Mouse (Mus musculus): ENCODE results near the gene Trpm7. TPM values are rescaled to one million over a fixed set of nuclear protein-coding genes. Genes with fewer than 3 reads are reported as not detected.
A peak's percentile ranks its signal among the peaks of the same experiment; 100 is the strongest.

Gene Trpm7
- total and polyA plus RNA-seq, 3 experiments, result 7.5 to 26.7 (median 24.4) TPM

DNA sequence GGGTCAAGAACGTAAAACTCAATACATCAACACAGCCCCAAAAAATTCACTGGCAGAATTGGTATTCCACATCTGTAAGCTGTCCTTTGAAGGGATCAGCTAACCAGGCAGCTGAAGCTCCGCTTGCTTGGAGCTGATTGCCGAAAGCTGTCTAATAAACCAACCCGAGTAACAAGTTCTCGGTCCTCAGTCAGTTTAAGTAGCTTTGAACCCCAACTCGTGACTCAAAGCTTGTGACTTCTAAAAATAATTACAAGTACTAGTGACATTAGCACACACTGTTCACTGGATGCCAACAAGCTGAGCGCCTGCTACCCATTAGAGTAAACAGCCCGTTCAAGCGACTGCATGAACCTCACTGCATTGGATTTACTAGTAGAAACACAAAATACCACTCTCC lies 21.5 kb upstream of the Trpm7 start:
- peak overlapping the region; percentile 93 for H3K27ac ChIP-seq
- H3K9ac ChIP-seq (ENCODE audit: low read depth, low read length), result peak overlapping the region; percentile 64
- H3K27me3 ChIP-seq (ENCODE audit: control insufficient read depth, insufficient read depth, low read length), result no peaks in the 10 kb centered on the region
- intact Hi-C loops (cut with DNase I), result no loop called here
- H3K79me2 ChIP-seq (replicated peaks; ENCODE audit: control insufficient read depth, insufficient read depth, low read length), result no peaks in the 10 kb centered on the region; the same call in 1 of the 2 replicates
- WGBS, result 69% methylated on average over 9 of the region's 9 CpGs
- DNase-seq, result peak in 1 of 2 experiments; percentile 41
- peak overlapping the region; percentile 37 for H3K4me3 ChIP-seq
- no peak for TF ChIP-seq CTCF (IDR thresholded peaks at IDR 0.05)
- peak; percentile 88 for TF ChIP-seq POLR2A (IDR thresholded peaks at IDR 0.05; ENCODE audit: insufficient read depth, low read depth, low read length)
- peak; percentile 70 for TF ChIP-seq EP300 (IDR thresholded peaks at IDR 0.05; ENCODE audit: insufficient read depth, low read depth, low read length)
- H3K4me1 ChIP-seq (ENCODE audit: control insufficient read depth, insufficient read depth, low read length), result no peaks in the 10 kb centered on the region
- peaks cover 2% of the 10 kb centered on the region for H3K36me3 ChIP-seq (ENCODE audit: control insufficient read depth, insufficient read depth, low read length)

DNA sequence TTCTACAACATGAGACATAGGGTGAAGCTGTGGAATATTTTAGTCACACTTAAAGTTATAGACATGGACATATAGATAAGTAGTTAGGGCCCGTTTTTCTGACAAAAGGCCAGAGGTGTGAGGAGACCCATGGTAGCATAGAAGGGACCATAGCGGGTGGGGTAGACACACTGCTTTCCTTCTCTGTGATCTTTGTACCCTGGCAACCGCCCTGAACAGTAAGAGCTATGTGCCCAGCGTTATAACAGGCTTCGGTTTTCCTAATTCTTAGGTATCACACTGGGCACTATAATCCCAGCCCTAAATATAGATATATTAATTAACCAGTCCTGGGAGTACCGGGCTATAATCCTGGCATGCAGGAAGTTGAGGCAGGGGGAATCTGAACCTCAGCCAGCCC lies 20.9 kb upstream of the Trpm7 start:
- Histone ChIP-seq H3K79me2 (replicated peaks; ENCODE audit: control insufficient read depth, insufficient read depth, low read length) (no peaks in the 10 kb centered on the region; the same call in 1 of the 2 replicates), H3K4me1 (ENCODE audit: control insufficient read depth, insufficient read depth, low read length) (no peaks in the 10 kb centered on the region; the same call in 1 of the 2 replicates), H3K9ac (ENCODE audit: low read depth, low read length) (peak overlapping the region; percentile 64), H3K36me3 (ENCODE audit: control insufficient read depth, insufficient read depth, low read length) (peaks cover 6% of the 10 kb centered on the region), H3K27me3 (ENCODE audit: control insufficient read depth, insufficient read depth, low read length) (no peaks in the 10 kb centered on the region), H3K4me3 (peak overlapping the region; percentile 37), H3K27ac (peak overlapping the region; percentile 93)
- 64% methylated on average over 6 of the region's 6 CpGs for WGBS
- no peak for DNase-seq
- TF ChIP-seq POLR2A (IDR thresholded peaks at IDR 0.05; ENCODE audit: insufficient read depth, low read depth, low read length), result no peak
- TF ChIP-seq CTCF (IDR thresholded peaks at IDR 0.05), result no peak
- TF ChIP-seq EP300 (IDR thresholded peaks at IDR 0.05; ENCODE audit: insufficient read depth, low read depth, low read length), result no peak
- intact Hi-C loops (cut with DNase I), result no loop called here

DNA sequence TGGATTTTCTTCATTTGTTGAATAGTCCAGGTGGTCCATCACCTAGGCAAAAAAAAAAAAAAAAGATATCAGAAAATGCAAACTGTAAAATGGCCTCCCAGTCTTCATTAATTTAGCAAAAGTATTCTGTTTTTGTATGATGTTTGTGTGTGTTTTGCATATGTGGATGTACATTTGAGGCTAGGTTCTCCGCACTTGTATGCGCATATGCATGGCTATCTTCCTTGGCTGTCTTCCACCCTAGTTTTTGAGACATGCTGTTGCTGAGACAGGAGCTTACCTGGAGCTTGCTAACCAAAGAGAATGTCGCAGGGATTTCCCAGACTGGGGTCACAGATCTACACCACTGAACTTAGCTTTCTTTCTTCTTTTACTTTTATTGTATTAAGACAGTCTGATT lies 18.2 kb upstream of the Trpm7 start:
- no peak for DNase-seq
- Histone ChIP-seq H3K9ac (ENCODE audit: low read depth, low read length) (no peak overlapping the region), H3K36me3 (ENCODE audit: control insufficient read depth, insufficient read depth, low read length) (peaks cover 6% of the 10 kb centered on the region), H3K79me2 (replicated peaks; ENCODE audit: control insufficient read depth, insufficient read depth, low read length) (no peaks in the 10 kb centered on the region; the same call in 1 of the 2 replicates), H3K27me3 (ENCODE audit: control insufficient read depth, insufficient read depth, low read length) (no peaks in the 10 kb centered on the region), H3K27ac (no peak overlapping the region), H3K4me1 (ENCODE audit: control insufficient read depth, insufficient read depth, low read length) (no peaks in the 10 kb centered on the region; the same call in 1 of the 2 replicates), H3K4me3 (no peak overlapping the region)
- 94% methylated on average over 3 of the region's 3 CpGs for WGBS
- intact Hi-C loops (cut with DNase I), result no loop called here
- no peak for TF ChIP-seq POLR2A (IDR thresholded peaks at IDR 0.05; ENCODE audit: insufficient read depth, low read depth, low read length)
- TF ChIP-seq EP300 (IDR thresholded peaks at IDR 0.05; ENCODE audit: insufficient read depth, low read depth, low read length), result no peak
- TF ChIP-seq CTCF (IDR thresholded peaks at IDR 0.05), result no peak

DNA sequence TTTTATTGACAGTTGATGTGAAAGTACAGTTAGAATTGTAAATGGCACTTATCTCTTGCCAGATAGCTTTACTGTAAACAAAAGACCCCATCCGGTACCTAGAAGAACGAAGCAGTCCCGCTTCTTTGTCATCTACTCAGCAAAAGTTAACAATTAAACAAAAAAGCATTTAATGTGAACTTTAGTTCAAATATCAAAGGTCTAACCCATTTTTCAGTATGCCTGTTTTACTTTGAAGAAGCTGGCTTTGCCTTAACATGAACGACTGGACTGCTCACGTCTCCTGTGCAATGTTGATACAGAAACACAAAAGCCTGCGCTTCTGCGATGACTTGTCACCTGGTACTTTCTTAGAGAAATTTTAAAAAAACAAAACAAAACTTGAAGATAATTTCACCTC lies 16.3 kb upstream of the Trpm7 start:
- Histone ChIP-seq H3K27ac (peak overlapping the region; percentile 45), H3K27me3 (ENCODE audit: control insufficient read depth, insufficient read depth, low read length) (no peaks in the 10 kb centered on the region), H3K79me2 (replicated peaks; ENCODE audit: control insufficient read depth, insufficient read depth, low read length) (no peaks in the 10 kb centered on the region; the same call in 1 of the 2 replicates), H3K9ac (ENCODE audit: low read depth, low read length) (no peak overlapping the region), H3K4me3 (no peak overlapping the region), H3K4me1 (ENCODE audit: control insufficient read depth, insufficient read depth, low read length) (no peaks in the 10 kb centered on the region; the same call in 1 of the 2 replicates), H3K36me3 (ENCODE audit: control insufficient read depth, insufficient read depth, low read length) (peaks cover 6% of the 10 kb centered on the region)
- TF ChIP-seq CTCF (IDR thresholded peaks at IDR 0.05) (no peak), POLR2A (IDR thresholded peaks at IDR 0.05; ENCODE audit: insufficient read depth, low read depth, low read length) (no peak), EP300 (IDR thresholded peaks at IDR 0.05; ENCODE audit: insufficient read depth, low read depth, low read length) (no peak)
- intact Hi-C loops (cut with DNase I), result no loop called here
- no peak for DNase-seq
- 67% methylated on average over 7 of the region's 7 CpGs for WGBS

DNA sequence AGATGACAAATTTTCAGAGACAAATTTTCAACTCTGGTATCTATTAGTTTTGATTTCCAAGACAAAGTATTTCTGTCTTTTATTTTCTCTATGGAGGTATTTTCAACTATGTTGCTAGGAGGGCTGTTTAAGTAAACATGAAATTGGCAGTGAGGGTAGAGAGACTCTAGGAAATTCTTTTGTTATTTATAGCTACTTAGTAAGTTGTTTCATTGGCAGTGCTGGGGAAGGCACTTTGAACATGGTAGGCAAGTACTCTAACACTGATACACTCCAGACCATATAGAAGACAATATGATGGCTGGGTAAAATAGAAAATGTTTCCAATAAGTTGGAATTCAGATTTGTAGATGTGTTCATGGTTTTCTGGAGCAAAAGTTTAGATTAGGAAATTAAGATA lies 15.7 kb upstream of the Trpm7 start:
- DNase-seq, result no peak
- Histone ChIP-seq H3K4me1 (ENCODE audit: control insufficient read depth, insufficient read depth, low read length) (no peaks in the 10 kb centered on the region; the same call in 1 of the 2 replicates), H3K27ac (peak overlapping the region; percentile 45), H3K79me2 (replicated peaks; ENCODE audit: control insufficient read depth, insufficient read depth, low read length) (no peaks in the 10 kb centered on the region; the same call in 1 of the 2 replicates), H3K9ac (ENCODE audit: low read depth, low read length) (no peak overlapping the region), H3K27me3 (ENCODE audit: control insufficient read depth, insufficient read depth, low read length) (no peaks in the 10 kb centered on the region), H3K4me3 (no peak overlapping the region), H3K36me3 (ENCODE audit: control insufficient read depth, insufficient read depth, low read length) (peaks cover 6% of the 10 kb centered on the region)
- intact Hi-C loops (cut with DNase I), result no loop called here
- no peak for TF ChIP-seq EP300 (IDR thresholded peaks at IDR 0.05; ENCODE audit: insufficient read depth, low read depth, low read length)
- no peak for TF ChIP-seq POLR2A (IDR thresholded peaks at IDR 0.05; ENCODE audit: insufficient read depth, low read depth, low read length)
- TF ChIP-seq CTCF (IDR thresholded peaks at IDR 0.05), result no peak

DNA sequence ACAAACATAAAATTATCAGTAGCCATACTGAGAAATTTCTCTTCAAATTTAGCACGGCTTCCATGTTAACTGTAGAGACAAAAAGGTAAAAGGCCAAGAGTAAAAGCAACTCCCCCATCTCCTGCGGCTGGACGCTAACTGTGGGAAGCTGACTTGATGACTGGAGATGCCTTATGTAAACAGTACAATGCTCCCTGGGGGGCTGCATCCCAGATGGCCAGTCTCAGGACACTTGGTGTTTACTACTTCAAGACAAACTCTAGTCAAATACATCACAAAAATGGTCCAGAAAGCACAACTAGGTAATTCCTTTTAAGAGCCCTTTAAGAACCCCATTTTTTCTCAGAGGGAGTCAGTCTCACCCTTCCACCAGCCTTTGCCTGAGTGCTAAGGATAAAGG lies 11.1 kb upstream of the Trpm7 start:
- Histone ChIP-seq H3K4me3 (no peak overlapping the region), H3K27ac (no peak overlapping the region), H3K9ac (ENCODE audit: low read depth, low read length) (no peak overlapping the region), H3K4me1 (ENCODE audit: control insufficient read depth, insufficient read depth, low read length) (peaks cover 4% of the 10 kb centered on the region; the same call in 1 of the 2 replicates), H3K79me2 (replicated peaks; ENCODE audit: control insufficient read depth, insufficient read depth, low read length) (no peaks in the 10 kb centered on the region), H3K27me3 (ENCODE audit: control insufficient read depth, insufficient read depth, low read length) (no peaks in the 10 kb centered on the region), H3K36me3 (ENCODE audit: control insufficient read depth, insufficient read depth, low read length) (peaks cover 3% of the 10 kb centered on the region)
- intact Hi-C loops (cut with DNase I), result no loop called here
- TF ChIP-seq POLR2A (IDR thresholded peaks at IDR 0.05; ENCODE audit: insufficient read depth, low read depth, low read length) (no peak), CTCF (IDR thresholded peaks at IDR 0.05) (no peak), EP300 (IDR thresholded peaks at IDR 0.05; ENCODE audit: insufficient read depth, low read depth, low read length) (no peak)
- 47% methylated on average over 3 of the region's 3 CpGs for WGBS
- no peak for DNase-seq
